Mouse (Mus musculus) brown adipose tissue, adult 24 weeks (tissue): Measurements from ENCODE around the gene Unc79. TPM values are rescaled to one million over a fixed set of nuclear protein-coding genes. Genes with fewer than 3 reads are reported as not detected.

Source experiments
- H3K27ac ChIP-seq: fragments of 200-500 bp; replicated peaks from 2 replicates; pipeline ENCODE4 v1.5.1; 2012; ENCODE audit warnings: low read depth, mild to moderate bottlenecking, low read length
- H3K4me1 ChIP-seq: fragments of 200-500 bp; 2 replicates; pipeline ENCODE4 v1.6.1; 2012; ENCODE audit warnings: low read length, mixed read lengths; ENCODE audit not compliant: control insufficient read depth, insufficient read depth, insufficient read length
- H3K4me3 ChIP-seq: fragments of 200-500 bp; 2 replicates; pipeline ENCODE4 v1.5.1; 2012; ENCODE audit warnings: low read depth, mild to moderate bottlenecking, low read length, moderate library complexity; ENCODE audit not compliant: insufficient read depth
- polyA plus RNA-seq: library from polyadenylated mRNA; stranded (reverse); fragments of >200 nt; gene quantifications from 2 replicates; pipeline ENCODE4 v1.2.4, GENCODE M21; 2012; ENCODE audit not compliant: missing spikeins, insufficient read depth, insufficient read length

Gene Unc79
- polyA plus RNA-seq, 1 experiment = not detected

- Histone ChIP-seq H3K4me3 (no peak overlapping the region), H3K27ac (no peak overlapping the region)
These were observed 119.5 kb downstream of the Unc79 start for GRCm38 (mm10) chr12:103068161-103068560.

DNA sequence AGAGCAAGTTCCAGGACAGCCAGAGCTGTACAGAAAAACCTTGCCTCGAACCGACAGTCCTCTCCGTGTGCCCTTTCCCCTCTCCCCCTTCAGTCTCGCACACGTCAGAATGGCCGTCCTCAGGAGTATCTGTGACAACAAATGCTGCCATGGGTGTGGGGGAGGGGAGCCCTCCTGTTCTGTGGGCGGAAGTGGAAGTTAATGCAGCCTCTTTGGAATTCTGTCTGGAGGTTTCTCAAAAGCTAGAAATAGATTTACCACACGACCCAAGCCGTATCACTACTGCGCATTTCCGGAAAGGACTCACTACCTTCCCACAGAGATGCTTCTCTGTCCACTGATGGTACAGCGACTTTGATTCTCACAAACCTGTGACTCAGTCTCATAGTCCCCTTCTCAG, 120.9 kb downstream of the Unc79 start:
- H3K27ac ChIP-seq = no peak overlapping the region
- no peaks in the 10 kb centered on the region for H3K4me1 ChIP-seq
- no peak overlapping the region for H3K4me3 ChIP-seq

More at GRCm38 (mm10) chr12:103068161-103068560, 119.5 kb downstream of the Unc79 start:
- no peaks in the 10 kb centered on the region for H3K4me1 ChIP-seq

GRCm38 (mm10) chr12:103073953-103074352, 125.3 kb downstream of the Unc79 start:
- no peak overlapping the region for H3K27ac ChIP-seq

GRCm38 (mm10) chr12:103078751-103079150, 130.1 kb downstream of the Unc79 start:
- Histone ChIP-seq H3K4me1 (no peaks in the 10 kb centered on the region), H3K4me3 (no peak overlapping the region), H3K27ac (no peak overlapping the region)

More at GRCm38 (mm10) chr12:103073953-103074352, 125.3 kb downstream of the Unc79 start:
- H3K4me3 ChIP-seq = no peak overlapping the region
- H3K4me1 ChIP-seq = no peaks in the 10 kb centered on the region

GRCm38 (mm10) chr12:103080055-103080454, 131.4 kb downstream of the Unc79 start:
- Histone ChIP-seq H3K27ac (no peak overlapping the region), H3K4me3 (no peak overlapping the region), H3K4me1 (no peaks in the 10 kb centered on the region)

DNA sequence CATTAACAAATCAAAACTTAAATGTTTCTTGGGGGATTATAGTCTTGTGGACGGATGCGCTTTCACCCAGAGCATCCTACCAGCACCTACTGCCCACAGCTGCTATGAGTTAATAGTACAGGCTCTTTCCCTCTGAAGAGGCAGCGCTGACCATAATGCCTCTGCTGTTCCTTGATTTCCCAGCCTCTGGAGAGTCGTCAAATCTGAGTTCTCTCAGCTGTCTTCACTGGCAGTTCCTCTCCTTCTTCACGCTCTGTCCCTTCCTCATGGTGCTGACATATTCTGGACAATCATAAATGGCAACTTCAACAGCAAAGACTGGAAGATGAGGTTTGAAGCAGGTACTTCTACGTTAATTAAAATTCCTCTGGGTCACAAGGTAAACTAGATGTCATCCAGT, 143.2 kb downstream of the Unc79 start:
- Histone ChIP-seq H3K27ac (no peak overlapping the region), H3K4me1 (no peaks in the 10 kb centered on the region), H3K4me3 (no peak overlapping the region)

DNA sequence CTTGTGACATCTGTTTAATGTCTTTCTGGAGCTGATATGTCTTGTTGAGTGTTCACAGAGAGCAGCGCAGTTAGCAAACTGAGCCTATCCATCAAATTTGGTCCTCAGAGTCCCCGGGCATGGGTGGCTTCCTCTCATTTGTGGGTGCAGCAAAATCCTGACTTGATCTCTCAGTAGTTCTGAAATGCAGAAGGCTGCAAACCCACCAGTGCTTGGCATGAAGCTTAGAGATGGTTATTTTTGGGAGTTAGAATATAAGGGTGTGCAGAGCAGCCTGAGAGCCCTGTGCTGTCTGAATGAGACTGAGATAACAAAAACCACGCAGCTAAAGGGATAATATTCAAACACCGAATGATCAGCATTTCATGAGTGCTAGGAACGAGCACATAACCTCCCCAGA, 146.5 kb downstream of the Unc79 start:
- no peak overlapping the region for H3K27ac ChIP-seq
- no peaks in the 10 kb centered on the region; the same call in 1 of the 2 replicates for H3K4me1 ChIP-seq
- H3K4me3 ChIP-seq = no peak overlapping the region

- Histone ChIP-seq H3K4me3 (no peak overlapping the region), H3K4me1 (no peaks in the 10 kb centered on the region; the same call in 1 of the 2 replicates), H3K27ac (no peak overlapping the region)
These were observed 150.5 kb downstream of the Unc79 start for GRCm38 (mm10) chr12:103099185-103099584.

GRCm38 (mm10) chr12:103100088-103100487, 151.4 kb downstream of the Unc79 start:
- no peak overlapping the region for H3K27ac ChIP-seq
- H3K4me3 ChIP-seq = no peak overlapping the region
- no peaks in the 10 kb centered on the region; the same call in 1 of the 2 replicates for H3K4me1 ChIP-seq

DNA sequence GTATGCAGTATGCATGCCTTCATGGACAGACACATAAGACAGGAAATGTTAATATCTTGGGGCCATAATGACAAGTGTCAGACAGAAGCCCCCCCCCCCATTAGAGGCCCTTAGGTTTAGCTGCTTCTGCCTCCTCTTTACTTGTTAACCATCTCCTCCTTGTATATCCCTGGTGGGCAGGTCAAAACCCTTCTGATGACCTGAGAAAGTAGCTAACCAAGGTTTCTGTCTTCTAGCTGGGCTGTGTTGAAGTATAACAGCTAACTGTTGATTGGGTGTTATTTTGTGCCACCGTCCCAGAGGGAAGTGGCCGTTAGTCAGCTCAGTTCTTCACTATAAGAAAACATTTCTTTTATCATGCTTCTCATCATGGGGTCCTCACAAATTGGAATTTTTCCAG, 154.4 kb downstream of the Unc79 start:
- Histone ChIP-seq H3K27ac (no peak overlapping the region), H3K4me3 (no peak overlapping the region), H3K4me1 (no peaks in the 10 kb centered on the region; the same call in 1 of the 2 replicates)

GRCm38 (mm10) chr12:103103601-103104000, 154.9 kb downstream of the Unc79 start:
- Histone ChIP-seq H3K4me1 (no peaks in the 10 kb centered on the region; the same call in 1 of the 2 replicates), H3K27ac (no peak overlapping the region), H3K4me3 (no peak overlapping the region)

DNA sequence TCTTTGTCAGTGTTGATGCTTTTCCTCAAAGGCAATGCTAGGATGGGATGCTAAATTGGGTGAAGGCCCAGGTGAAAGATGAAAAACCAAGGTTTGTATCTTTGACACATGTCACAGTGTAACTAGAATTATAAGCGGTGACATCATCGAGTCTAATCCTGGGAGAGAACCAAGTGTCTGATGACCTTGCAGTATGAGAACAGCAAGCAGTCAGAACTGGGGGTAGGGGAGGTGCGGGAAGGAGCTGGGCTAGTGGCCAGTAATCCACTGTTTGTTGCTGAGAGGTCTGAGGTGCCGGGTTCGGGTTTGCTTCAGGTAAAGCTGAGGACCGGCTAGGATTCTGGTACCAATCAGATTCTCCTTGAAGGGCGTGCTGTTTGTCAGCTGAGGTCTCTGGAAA, 160.6 kb downstream of the Unc79 start:
- H3K27ac ChIP-seq = no peak overlapping the region
- H3K4me1 ChIP-seq = no peaks in the 10 kb centered on the region
- H3K4me3 ChIP-seq = no peak overlapping the region

DNA sequence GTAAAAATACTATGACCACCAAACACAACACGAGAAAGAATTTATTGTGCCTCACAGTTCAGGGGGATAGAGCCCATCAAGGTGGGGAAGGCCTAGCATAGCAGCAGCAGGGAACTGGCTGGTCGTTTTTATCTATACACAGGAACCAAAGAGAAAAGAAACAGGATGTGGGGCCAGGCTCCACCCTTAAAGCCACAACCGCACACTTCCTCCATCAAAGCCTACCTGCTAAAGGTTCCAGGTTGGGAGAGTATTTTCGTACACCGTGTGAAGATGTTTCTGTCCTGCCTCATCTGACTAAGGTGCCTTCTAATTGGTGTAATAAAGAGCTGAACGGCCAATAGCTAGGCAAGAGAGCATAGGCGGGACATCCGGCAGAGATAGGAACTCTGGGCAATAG, 168.0 kb downstream of the Unc79 start:
- H3K27ac ChIP-seq = no peak overlapping the region
- no peak overlapping the region for H3K4me3 ChIP-seq
- no peaks in the 10 kb centered on the region for H3K4me1 ChIP-seq

DNA sequence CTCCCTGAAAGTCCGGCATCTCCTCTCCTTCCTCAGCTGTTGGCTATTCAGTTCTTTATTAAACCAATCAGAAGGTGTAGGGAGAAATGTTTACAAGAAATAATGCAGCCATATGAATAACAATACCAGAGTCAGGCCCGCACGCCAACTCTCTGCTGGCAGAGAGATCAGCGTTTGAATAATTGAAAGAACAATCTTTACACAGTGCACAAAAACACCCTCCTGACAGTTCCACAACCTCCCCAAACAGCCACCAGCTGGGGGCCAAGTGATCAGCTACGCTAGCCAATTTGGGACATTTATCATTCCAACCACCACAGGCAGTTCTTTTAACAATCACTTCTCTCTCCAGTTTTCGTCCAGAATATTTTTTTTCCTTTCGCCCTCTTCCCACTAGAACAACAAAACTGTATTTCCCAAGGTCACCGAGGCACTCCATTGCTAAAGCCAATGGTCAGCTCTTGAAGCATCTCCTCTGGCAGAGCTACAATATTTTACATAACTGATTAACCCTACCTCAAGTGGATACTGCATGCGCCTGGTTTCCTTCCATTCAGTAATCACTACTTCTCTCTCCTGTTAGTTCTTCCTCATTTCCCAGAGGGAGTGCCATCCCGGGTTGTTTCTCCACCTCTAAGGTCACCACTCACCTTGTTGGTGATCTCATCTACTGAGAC, 169.0 kb downstream of the Unc79 start:
- H3K4me3 ChIP-seq = no peak overlapping the region
- no peak overlapping the region for H3K27ac ChIP-seq
- no peaks in the 10 kb centered on the region for H3K4me1 ChIP-seq

- Histone ChIP-seq H3K27ac (no peak overlapping the region), H3K4me3 (no peak overlapping the region), H3K4me1 (no peaks in the 10 kb centered on the region)
These were observed 173.3 kb downstream of the Unc79 start for GRCm38 (mm10) chr12:103121928-103122327.

GRCm38 (mm10) chr12:103123861-103124260, 175.2 kb downstream of the Unc79 start:
- Histone ChIP-seq H3K27ac (no peak overlapping the region), H3K4me3 (no peak overlapping the region), H3K4me1 (no peaks in the 10 kb centered on the region)
